Mouse (Mus musculus): ENCODE results near the gene Sdhaf3.

Gene Sdhaf3

GRCm38 (mm10) chr6:7068782-7069181, 113.0 kb downstream of the Sdhaf3 start:
- DNase-seq (ENCODE audit: low spot score in 2 of 2) = no peak

DNA sequence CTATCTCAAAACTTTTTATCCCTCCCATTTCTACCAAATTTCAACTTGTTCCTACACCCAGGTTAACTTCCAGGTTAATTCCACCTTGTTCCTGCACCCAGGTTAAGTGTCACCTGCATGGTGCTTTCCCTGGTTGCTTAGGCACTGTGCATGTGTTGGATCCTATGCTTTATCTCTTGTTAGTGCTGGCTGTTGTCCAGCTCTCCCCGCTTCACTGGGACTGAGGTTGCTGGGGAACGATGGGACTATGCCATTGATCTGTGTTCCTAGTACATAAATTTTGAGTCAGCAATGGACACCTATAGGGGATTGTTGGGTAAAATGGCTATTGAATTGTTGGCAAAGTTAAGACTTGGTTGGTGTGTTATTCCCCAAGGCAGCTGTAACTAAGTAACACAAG, 113.7 kb downstream of the Sdhaf3 start:
- no peak for DNase-seq (ENCODE audit: low spot score in 2 of 2)

DNA sequence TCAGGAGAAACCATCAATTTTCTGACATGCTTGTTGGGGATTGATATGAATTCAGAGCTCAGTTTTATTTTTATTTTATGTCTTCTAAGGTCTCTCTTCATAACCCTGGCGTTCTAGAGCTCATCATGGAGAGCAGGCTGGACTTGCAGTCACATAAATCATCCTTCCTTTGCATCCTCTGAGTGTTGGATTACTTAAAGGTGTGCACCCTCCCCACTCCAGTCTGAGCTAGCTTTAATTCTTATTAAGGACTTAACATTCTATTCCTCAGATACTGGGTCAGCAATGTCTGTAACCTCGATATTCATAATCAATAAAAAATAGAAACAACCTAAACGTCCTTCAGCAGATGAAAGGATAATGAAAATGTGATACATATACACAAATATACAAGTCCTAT, 126.2 kb downstream of the Sdhaf3 start:
- no peak for DNase-seq (ENCODE audit: low spot score in 2 of 2)

GRCm38 (mm10) chr6:7082467-7083259, 126.9 kb downstream of the Sdhaf3 start:
- DNase-seq (ENCODE audit: low spot score in 2 of 2) = no peak

- DNase-seq (ENCODE audit: low spot score in 2 of 2) = no peak
Observed at GRCm38 (mm10) chr6:7083661-7084060, 127.9 kb downstream of the Sdhaf3 start.

- no peak for DNase-seq (ENCODE audit: low spot score in 2 of 2)
Observed at GRCm38 (mm10) chr6:7084370-7084769, 128.6 kb downstream of the Sdhaf3 start.

GRCm38 (mm10) chr6:7085506-7085905, 129.7 kb downstream of the Sdhaf3 start:
- DNase-seq (ENCODE audit: low spot score in 2 of 2) = no peak

GRCm38 (mm10) chr6:7092094-7092493, 136.3 kb downstream of the Sdhaf3 start:
- DNase-seq (ENCODE audit: low spot score in 2 of 2) = no peak

All from spleen, postnatal 14 days (tissue).